Mouse (Mus musculus): ENCODE results near the gene Zswim4. TPM values are rescaled to one million over a fixed set of nuclear protein-coding genes. Genes with fewer than 3 reads are reported as not detected.

Gene Zswim4
- polyA plus RNA-seq, 1 experiment from 2014 or later, result 35.6 TPM

DNA sequence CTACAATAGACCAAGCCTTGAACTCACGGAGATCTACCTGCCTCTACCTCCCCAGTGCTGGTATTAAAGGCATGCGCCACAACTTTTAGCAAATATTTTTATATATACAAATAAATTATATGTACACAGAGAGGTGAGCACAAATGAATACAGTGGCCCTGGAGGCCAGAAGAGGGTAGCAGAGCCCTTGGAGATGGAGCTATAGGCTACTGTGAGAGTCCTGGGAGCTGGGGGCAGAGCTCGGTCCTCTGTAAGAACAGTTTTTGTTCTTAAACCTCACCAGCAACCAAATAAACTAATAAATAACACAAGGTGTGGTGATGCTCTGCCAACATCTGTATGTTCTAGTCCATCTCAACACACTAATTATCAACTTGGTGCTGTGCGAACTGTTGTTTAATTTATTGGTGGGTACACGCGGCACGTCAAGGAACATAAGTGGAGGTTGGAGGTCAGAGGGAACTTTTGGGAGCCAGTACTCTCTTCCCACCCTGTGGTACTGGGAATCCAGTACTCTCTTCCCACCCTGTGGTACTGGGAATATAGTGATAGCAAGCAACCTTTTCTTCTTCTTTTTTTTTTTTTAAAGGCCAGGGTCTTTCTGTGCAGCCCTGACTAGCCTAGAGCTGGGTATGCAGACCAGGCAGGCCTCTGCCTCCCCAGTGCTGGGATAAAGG, 46.5 kb downstream of the Zswim4 start:
- no peak overlapping the region for H3K4me2 ChIP-seq (ENCODE audit: low read length)
- no peaks in the 10 kb centered on the region for H3K27me3 ChIP-seq (ENCODE audit: control insufficient read depth, insufficient read depth, low read length)
- H3K4me3 ChIP-seq (replicated peaks; ENCODE audit: low read depth, low read length), result no peak overlapping the region
- no peak for DNase-seq
- no peaks in the 10 kb centered on the region for H3K9me3 ChIP-seq (ENCODE audit: control insufficient read depth, low read length)
- H3K9ac ChIP-seq (replicated peaks; ENCODE audit: low read length), result no peak overlapping the region
- no peak for ATAC-seq (ENCODE audit: low FRiP score, low TSS enrichment)
- WGBS, result 95% methylated on average over 7 of the region's 7 CpGs
- no peaks in the 10 kb centered on the region for H3K36me3 ChIP-seq (ENCODE audit: control insufficient read depth, insufficient read depth, low read length)
- 0 out of 2 replicates have a peak, but pooled peaks cover 6% of the 10 kb centered on the region for H3K4me1 ChIP-seq (ENCODE audit: control insufficient read depth, insufficient read depth, low read length)
- no peak overlapping the region for H3K27ac ChIP-seq (replicated peaks; ENCODE audit: low read depth, low read length)

DNA sequence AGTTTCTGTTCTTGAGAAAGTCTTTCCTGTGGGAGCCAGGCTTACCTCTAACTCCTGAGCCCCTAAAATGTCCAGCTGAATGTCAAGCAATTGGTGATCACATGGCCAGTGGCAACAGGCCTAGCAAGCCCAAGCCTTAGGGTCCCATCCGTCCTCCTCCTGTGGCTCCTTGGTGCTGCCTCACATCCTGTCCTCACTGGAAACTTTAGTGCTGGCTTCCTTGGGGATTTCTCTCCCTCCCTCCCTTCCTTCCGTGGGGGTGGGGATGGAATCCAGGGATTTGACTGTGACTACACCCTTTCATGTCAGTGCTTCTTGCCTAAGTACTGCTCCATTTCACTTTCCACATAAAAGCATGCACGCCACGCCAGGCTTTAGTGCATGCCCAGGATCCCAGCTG, 47.3 kb downstream of the Zswim4 start:
- DNase-seq, result no peak
- Histone ChIP-seq H3K9me3 (ENCODE audit: control insufficient read depth, low read length) (no peaks in the 10 kb centered on the region), H3K27me3 (ENCODE audit: control insufficient read depth, insufficient read depth, low read length) (no peaks in the 10 kb centered on the region), H3K4me1 (ENCODE audit: control insufficient read depth, insufficient read depth, low read length) (peaks cover 10% of the 10 kb centered on the region), H3K36me3 (ENCODE audit: control insufficient read depth, insufficient read depth, low read length) (no peaks in the 10 kb centered on the region), H3K9ac (replicated peaks; ENCODE audit: low read length) (no peak overlapping the region), H3K4me2 (ENCODE audit: low read length) (no peak overlapping the region), H3K27ac (replicated peaks; ENCODE audit: low read depth, low read length) (no peak overlapping the region), H3K4me3 (replicated peaks; ENCODE audit: low read depth, low read length) (no peak overlapping the region)
- WGBS, result 58% methylated on average over 4 of the region's 4 CpGs
- no peak for ATAC-seq (ENCODE audit: low FRiP score, low TSS enrichment)

DNA sequence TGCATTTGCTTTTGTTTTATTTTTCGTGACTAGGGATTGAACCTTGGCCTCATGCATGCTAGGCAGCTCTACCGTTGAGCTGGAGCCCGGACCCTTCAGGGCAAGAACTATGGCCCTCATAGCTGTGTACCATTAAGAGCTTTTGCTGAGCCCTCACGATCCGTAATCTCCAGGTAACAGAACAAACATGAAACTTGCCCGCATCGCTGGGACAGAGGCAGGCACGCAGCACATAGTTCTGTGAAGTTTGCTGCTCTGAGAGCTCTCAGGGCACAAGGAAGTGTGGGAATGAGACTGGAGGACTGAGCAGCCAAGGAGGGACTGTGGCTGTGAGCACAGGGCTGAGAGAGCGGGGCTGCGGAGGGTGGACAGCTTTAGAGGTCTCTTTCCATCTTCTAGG, 48.2 kb downstream of the Zswim4 start:
- Histone ChIP-seq H3K9me3 (ENCODE audit: control insufficient read depth, low read length) (no peaks in the 10 kb centered on the region), H3K4me1 (ENCODE audit: control insufficient read depth, insufficient read depth, low read length) (peaks cover 16% of the 10 kb centered on the region), H3K4me2 (ENCODE audit: low read length) (no peak overlapping the region), H3K36me3 (ENCODE audit: control insufficient read depth, insufficient read depth, low read length) (no peaks in the 10 kb centered on the region), H3K9ac (replicated peaks; ENCODE audit: low read length) (no peak overlapping the region), H3K27ac (replicated peaks; ENCODE audit: low read depth, low read length) (no peak overlapping the region), H3K27me3 (ENCODE audit: control insufficient read depth, insufficient read depth, low read length) (no peaks in the 10 kb centered on the region), H3K4me3 (replicated peaks; ENCODE audit: low read depth, low read length) (no peak overlapping the region)
- ATAC-seq (ENCODE audit: low FRiP score, low TSS enrichment) (no peak), DNase-seq (no peak)
- 90% methylated on average over 10 of the region's 10 CpGs for WGBS

DNA sequence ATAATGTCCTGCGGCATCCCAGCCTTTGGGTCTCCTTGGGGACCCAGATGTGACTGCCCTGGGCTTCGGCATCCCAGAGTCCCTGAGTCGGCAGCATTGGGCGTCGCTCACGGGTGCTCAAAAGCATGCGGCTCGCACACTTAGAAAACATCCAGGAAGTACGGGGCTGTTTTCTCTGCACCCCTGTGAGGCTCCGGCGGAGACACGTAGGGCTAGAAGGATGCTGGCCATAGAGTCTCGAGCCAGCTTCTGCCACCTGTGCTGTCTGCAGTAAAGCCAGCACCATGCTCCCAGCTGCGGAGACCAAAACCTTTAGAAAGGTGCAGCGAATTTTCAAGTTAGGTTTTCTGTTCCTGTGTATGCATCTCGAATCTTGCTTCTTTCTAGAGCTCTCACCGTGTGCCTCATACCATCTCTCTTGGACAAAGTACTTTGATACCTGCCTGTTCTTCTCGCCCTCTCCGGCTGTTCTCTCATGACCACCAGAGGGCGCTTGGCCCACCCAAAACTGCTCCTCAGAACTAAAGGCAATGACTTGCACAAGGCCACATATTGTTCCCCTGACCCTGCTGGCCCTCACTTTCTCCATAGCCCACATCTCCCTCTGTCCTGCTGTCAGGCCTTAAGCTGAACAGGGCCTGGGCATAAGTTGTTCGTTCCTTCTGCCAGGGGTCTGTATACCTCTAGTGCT, 49.6 kb downstream of the Zswim4 start:
- Histone ChIP-seq H3K27ac (replicated peaks; ENCODE audit: low read depth, low read length) (0 out of 2 replicates have a peak overlapping the region, but pooled peaks have one; percentile 41), H3K36me3 (ENCODE audit: control insufficient read depth, insufficient read depth, low read length) (no peaks in the 10 kb centered on the region), H3K27me3 (ENCODE audit: control insufficient read depth, insufficient read depth, low read length) (no peaks in the 10 kb centered on the region), H3K4me2 (ENCODE audit: low read length) (peak overlapping the region; percentile 52), H3K9me3 (ENCODE audit: control insufficient read depth, low read length) (no peaks in the 10 kb centered on the region), H3K4me3 (replicated peaks; ENCODE audit: low read depth, low read length) (peak overlapping the region; percentile 20; the same call in 1 of the 2 replicates), H3K4me1 (ENCODE audit: control insufficient read depth, insufficient read depth, low read length) (peaks cover 24% of the 10 kb centered on the region), H3K9ac (replicated peaks; ENCODE audit: low read length) (peak overlapping the region; percentile 29; the same call in 1 of the 2 replicates)
- WGBS, result 6% methylated on average over 21 of the region's 21 CpGs
- ATAC-seq (ENCODE audit: low FRiP score, low TSS enrichment) (no peak), DNase-seq (peak; percentile 63)

DNA sequence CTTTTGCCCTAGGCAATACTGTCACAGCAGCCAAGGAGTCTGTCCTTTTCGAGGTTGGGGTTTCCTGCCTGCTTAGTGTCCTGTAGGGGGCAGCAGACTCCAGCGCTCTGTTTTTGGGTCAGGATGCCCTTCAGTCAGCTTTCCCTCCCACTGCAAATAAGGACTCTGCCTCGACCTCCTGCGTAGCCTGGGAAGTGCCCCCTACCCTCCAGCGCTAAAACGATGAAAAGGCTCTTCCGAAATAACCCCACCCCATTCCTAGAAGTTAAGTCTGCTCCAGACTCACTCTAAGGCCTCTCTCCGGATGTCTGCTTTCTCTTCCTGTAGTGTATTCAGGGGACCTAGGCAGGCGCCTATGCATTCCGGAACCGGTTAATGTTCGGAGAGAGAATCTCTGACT, 50.3 kb downstream of the Zswim4 start:
- no peaks in the 10 kb centered on the region for H3K9me3 ChIP-seq (ENCODE audit: control insufficient read depth, low read length)
- ATAC-seq (ENCODE audit: low FRiP score, low TSS enrichment) (0 out of 2 replicates have a peak, but pooled peaks have one; percentile 7), DNase-seq (peak; percentile 89)
- WGBS, result under 1% methylated on average over 12 of the region's 12 CpGs
- H3K9ac ChIP-seq (replicated peaks; ENCODE audit: low read length), result peak overlapping the region; percentile 29; the same call in 1 of the 2 replicates
- peak overlapping the region; percentile 20; the same call in 1 of the 2 replicates for H3K4me3 ChIP-seq (replicated peaks; ENCODE audit: low read depth, low read length)
- H3K27ac ChIP-seq (replicated peaks; ENCODE audit: low read depth, low read length), result no peak overlapping the region
- H3K36me3 ChIP-seq (ENCODE audit: control insufficient read depth, insufficient read depth, low read length), result no peaks in the 10 kb centered on the region
- H3K27me3 ChIP-seq (ENCODE audit: control insufficient read depth, insufficient read depth, low read length), result no peaks in the 10 kb centered on the region
- H3K4me2 ChIP-seq (ENCODE audit: low read length), result peak overlapping the region; percentile 52
- peaks cover 30% of the 10 kb centered on the region for H3K4me1 ChIP-seq (ENCODE audit: control insufficient read depth, insufficient read depth, low read length)

DNA sequence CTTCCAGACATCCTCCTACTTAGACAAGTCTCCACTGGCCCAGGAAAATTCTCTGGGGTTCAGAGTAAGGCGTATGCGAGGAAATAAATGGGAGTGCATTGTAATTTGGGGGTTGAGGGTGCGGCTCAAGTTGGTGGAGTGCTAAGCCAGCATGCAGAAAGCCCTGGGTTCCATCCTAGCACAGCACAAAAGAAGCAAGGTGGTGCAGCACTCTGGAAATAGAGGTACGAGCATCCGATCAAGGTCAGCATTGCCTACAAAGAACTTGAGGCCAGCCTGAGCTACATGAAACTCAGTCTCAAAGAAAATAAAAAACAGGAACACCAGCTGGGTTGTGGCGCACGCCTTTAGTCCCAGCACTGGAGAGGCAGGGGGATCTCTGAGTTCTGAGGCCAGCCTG, 51.7 kb downstream of the Zswim4 start, which contains the start of gene Nanos3:
Gene Nanos3 (minus strand): TSS at position 101 of the 400 bp plus-strand sequence.
- Histone ChIP-seq H3K4me2 (ENCODE audit: low read length) (peak within 1 kb of the TSS; percentile 86), H3K9me3 (ENCODE audit: control insufficient read depth, low read length) (no peaks in the 10 kb centered on the region), H3K27me3 (ENCODE audit: control insufficient read depth, insufficient read depth, low read length) (no peaks in the 10 kb centered on the region), H3K27ac (replicated peaks; ENCODE audit: low read depth, low read length) (peak within 1 kb of the TSS; percentile 97), H3K9ac (replicated peaks; ENCODE audit: low read length) (peak within 1 kb of the TSS; percentile 99), H3K4me1 (ENCODE audit: control insufficient read depth, insufficient read depth, low read length) (peaks cover 45% of the 10 kb centered on the region), H3K36me3 (ENCODE audit: control insufficient read depth, insufficient read depth, low read length) (no peaks in the 10 kb centered on the region), H3K4me3 (replicated peaks; ENCODE audit: low read depth, low read length) (peak within 1 kb of the TSS; percentile 88)
- ATAC-seq (ENCODE audit: low FRiP score, low TSS enrichment) (no peak), DNase-seq (no peak)
- 93% methylated on average over 7 of the region's 7 CpGs for WGBS

DNA sequence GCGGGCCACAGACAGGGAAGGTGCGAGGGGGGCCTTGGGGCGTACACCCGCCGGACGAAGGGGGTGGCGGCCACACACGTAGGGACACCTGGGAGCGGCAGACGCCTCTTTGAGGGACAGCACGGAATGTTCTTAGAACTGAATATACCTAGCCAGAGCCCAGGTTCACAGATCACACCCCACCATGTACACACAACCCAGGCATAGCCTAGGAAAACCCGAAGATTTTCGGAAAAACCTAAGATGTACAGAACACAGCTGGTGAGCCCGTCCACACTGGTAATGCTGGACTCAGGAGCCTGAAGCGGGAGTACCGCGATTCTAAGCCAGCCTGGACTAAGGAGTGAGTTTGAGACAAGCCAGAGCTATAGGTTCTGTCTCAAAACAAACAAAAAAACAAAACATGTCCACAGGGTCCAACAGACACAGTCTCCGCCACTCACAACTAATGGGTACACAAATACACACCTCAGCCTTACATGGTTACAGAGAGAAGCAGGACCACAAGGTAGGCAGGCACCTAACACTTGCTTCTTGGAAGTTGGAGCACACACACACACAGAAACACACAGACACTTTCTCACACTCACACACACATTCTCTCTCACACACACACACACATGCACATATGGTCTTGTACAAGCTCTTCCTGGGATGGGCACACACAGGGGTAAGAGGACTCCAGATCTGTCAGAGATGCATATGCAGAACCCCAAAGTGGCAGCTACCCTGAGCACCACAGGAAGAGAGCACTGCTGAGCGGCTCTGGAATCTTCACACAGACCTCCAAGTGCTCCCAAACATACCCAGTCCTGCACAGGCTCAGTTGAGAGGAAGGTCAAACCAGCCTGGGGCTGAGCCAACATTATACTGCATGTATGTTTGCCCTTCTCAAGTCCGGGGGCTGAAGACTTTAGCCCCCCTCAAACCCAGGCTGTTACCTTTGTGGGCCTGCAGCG, 52.5 kb downstream of the Zswim4 start:
- peaks cover 52% of the 10 kb centered on the region for H3K4me1 ChIP-seq (ENCODE audit: control insufficient read depth, insufficient read depth, low read length)
- peak overlapping the region; percentile 99 for H3K9ac ChIP-seq (replicated peaks; ENCODE audit: low read length)
- peak overlapping the region; percentile 86 for H3K4me2 ChIP-seq (ENCODE audit: low read length)
- H3K27me3 ChIP-seq (ENCODE audit: control insufficient read depth, insufficient read depth, low read length), result no peaks in the 10 kb centered on the region
- DNase-seq (no peak), ATAC-seq (ENCODE audit: low FRiP score, low TSS enrichment) (peak; percentile 5; the same call in 1 of the 2 replicates)
- no peaks in the 10 kb centered on the region for H3K9me3 ChIP-seq (ENCODE audit: control insufficient read depth, low read length)
- peak overlapping the region; percentile 97 for H3K27ac ChIP-seq (replicated peaks; ENCODE audit: low read depth, low read length)
- no peaks in the 10 kb centered on the region for H3K36me3 ChIP-seq (ENCODE audit: control insufficient read depth, insufficient read depth, low read length)
- 18% methylated on average over 21 of the region's 21 CpGs for WGBS
- peak overlapping the region; percentile 88 for H3K4me3 ChIP-seq (replicated peaks; ENCODE audit: low read depth, low read length)
